Mouse (Mus musculus): ENCODE data around the gene Nup98.

- no peak for TF ChIP-seq CHD2 (IDR thresholded peaks at IDR 0.05; ENCODE audit: low read depth, low read length)
- TF ChIP-seq MAFK (IDR thresholded peaks at IDR 0.05; ENCODE audit: insufficient read depth, low read depth, low read length), result no peak
Observed at GRCm38 (mm10) chr7:102080311-102080710, 129.7 kb downstream of the Nup98 start.
